Comparison of ENCODE assay signal across 8 mouse cellular contexts in the genomic region with DNA sequence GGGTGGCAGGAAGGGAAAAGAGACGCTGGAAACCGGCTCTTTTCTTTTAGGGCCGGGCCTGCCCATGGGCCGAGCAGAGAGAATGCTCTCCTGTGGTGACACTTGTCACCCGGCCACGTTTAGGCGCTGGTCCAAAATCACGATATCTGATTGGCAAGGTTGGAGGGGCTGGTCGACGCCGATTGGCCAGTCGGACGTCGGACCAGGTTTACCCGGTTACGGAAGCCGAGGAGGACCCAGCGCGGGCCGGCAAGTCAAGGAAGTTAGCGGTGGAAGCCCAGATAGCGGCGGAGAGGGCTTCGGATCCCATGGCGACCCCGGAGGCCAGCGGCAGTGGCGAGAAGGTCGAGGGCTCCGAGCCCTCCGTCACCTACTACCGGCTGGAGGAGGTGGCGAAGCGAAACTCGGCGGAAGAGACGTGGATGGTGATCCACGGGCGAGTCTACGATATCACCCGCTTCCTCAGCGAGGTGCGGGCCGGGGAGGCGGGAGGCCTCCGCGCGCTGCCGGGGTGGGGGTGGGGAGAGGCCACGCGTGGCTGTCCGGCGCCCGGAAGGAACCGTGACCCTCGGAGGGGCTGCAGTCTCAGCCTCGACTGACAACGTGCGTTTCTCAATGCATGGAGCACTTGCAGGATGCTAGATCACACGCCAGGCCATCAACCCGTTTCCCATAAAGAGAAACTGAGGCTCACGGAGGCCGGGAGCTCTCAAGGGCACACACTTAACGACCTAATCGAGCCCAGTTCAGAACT. TPM values are rescaled to one million over a fixed set of nuclear protein-coding genes. Genes with fewer than 3 reads are reported as not detected.
DNase-seq lines count a peak whose midpoint lies in the region; ATAC-seq and TF ChIP-seq lines count a peak whose summit lies in the region.

Cyb5b (plus strand) TSS at position 237 of the 754 bp plus-strand sequence.

- WGBS in forebrain, embryonic 14.5 days, result 1% methylated on average over 65 of the region's 65 CpGs
- under 1% methylated on average over 65 of the region's 65 CpGs for WGBS in neural tube, embryonic 15.5 days

- no peak for TF ChIP-seq EP300 in ES-Bruce4 (IDR thresholded peaks at IDR 0.05; ENCODE audit: insufficient read depth, low read depth, low read length)

- no peaks in the 10 kb centered on the region for H3K4me1 ChIP-seq in ES-Bruce4 (ENCODE audit: control insufficient read depth, insufficient read depth, low read length)
- H3K4me1 ChIP-seq in forebrain, embryonic 14.5 days (ENCODE audit: control insufficient read depth, insufficient read depth, low read length), result 0 out of 2 replicates have a peak, but pooled peaks cover 3% of the 10 kb centered on the region
- H3K4me1 ChIP-seq in neural tube, embryonic 15.5 days, result peaks cover 17% of the 10 kb centered on the region

- H3K9ac ChIP-seq in ES-Bruce4 (ENCODE audit: low read depth, poor library complexity, severe bottlenecking), result peak within 1 kb of the TSS; percentile 83
- H3K9ac ChIP-seq in forebrain, embryonic 14.5 days (ENCODE audit: low read length), result peak within 1 kb of the TSS; percentile 88
- H3K9ac ChIP-seq in neural tube, embryonic 15.5 days (replicated peaks), result peak within 1 kb of the TSS; percentile 86

- no peak for TF ChIP-seq CTCF in ES-Bruce4 (IDR thresholded peaks at IDR 0.05; ENCODE audit: low read depth, low read length)

- ATAC-seq in cerebellum, adult (ENCODE audit: insufficient number of reproducible peaks, low FRiP score, low TSS enrichment), result peak; percentile 93
- ATAC-seq in forebrain, embryonic 14.5 days, result peak; percentile 98
- peak; percentile 95 for ATAC-seq in neural tube, embryonic 15.5 days (ENCODE audit: low FRiP score)

- peaks cover 27% of the 10 kb centered on the region for H3K36me3 ChIP-seq in ES-Bruce4 (ENCODE audit: control insufficient read depth, insufficient read depth, low read length, poor library complexity, severe bottlenecking)
- peaks cover 18% of the 10 kb centered on the region for H3K36me3 ChIP-seq in forebrain, embryonic 14.5 days (ENCODE audit: control insufficient read depth, insufficient read depth, low read length)
- H3K36me3 ChIP-seq in neural tube, embryonic 15.5 days, result peaks cover 22% of the 10 kb centered on the region

- intact Hi-C loops in heart, postnatal 14 days (cut with DNase I), result no loop called here

- H3K4me3 ChIP-seq in ES-Bruce4 (ENCODE audit: low read depth, low read length), result peak within 1 kb of the TSS; percentile 89
- H3K4me3 ChIP-seq in forebrain, embryonic 14.5 days (ENCODE audit: low read depth, low read length), result peak within 1 kb of the TSS; percentile 85
- H3K4me3 ChIP-seq in neural tube, embryonic 15.5 days (replicated peaks), result peak within 1 kb of the TSS; percentile 93

- no peaks in the 10 kb centered on the region for H3K27me3 ChIP-seq in ES-Bruce4 (ENCODE audit: control insufficient read depth, insufficient read depth, low read length, poor library complexity, severe bottlenecking)
- no peaks in the 10 kb centered on the region for H3K27me3 ChIP-seq in forebrain, embryonic 14.5 days (replicated peaks; ENCODE audit: control insufficient read depth, insufficient read depth, low read length)
- no peaks in the 10 kb centered on the region for H3K27me3 ChIP-seq in neural tube, embryonic 15.5 days (replicated peaks)

- H3K4me2 ChIP-seq in forebrain, embryonic 14.5 days (ENCODE audit: low read length), result peak within 1 kb of the TSS; percentile 60
- H3K4me2 ChIP-seq in neural tube, embryonic 15.5 days, result peak within 1 kb of the TSS; percentile 82

- TF ChIP-seq POLR2A in ES-Bruce4 (IDR thresholded peaks at IDR 0.05; ENCODE audit: insufficient read depth, low read length), result no peak

- peak; percentile 96 for DNase-seq in forebrain, embryonic 14.5 days (ENCODE audit: low spot score)
- DNase-seq in heart, postnatal 14 days, result peak; percentile 91 to 97
- DNase-seq in layer of hippocampus, adult 11-12 months (ENCODE audit: low spot score), result peak; percentile 94
- DNase-seq in lung, adult 18-20 months, result peak; percentile 96 to 98
- peak; percentile 96 for DNase-seq in testis, postnatal 14 days (ENCODE audit: low spot score)

- no peaks in the 10 kb centered on the region for H3K9me3 ChIP-seq in ES-Bruce4 (replicated peaks; ENCODE audit: control insufficient read depth, insufficient read depth, low read length, poor library complexity, severe bottlenecking)
- no peaks in the 10 kb centered on the region for H3K9me3 ChIP-seq in forebrain, embryonic 14.5 days (replicated peaks; ENCODE audit: control insufficient read depth, low read length)
- H3K9me3 ChIP-seq in neural tube, embryonic 15.5 days (replicated peaks), result no peaks in the 10 kb centered on the region

- H3K27ac ChIP-seq in ES-Bruce4 (ENCODE audit: insufficient read depth, low read length), result peak within 1 kb of the TSS; percentile 55
- H3K27ac ChIP-seq in forebrain, embryonic 14.5 days (ENCODE audit: low read depth, low read length), result peak within 1 kb of the TSS; percentile 59
- H3K27ac ChIP-seq in neural tube, embryonic 15.5 days (replicated peaks), result peak within 1 kb of the TSS; percentile 87

RNA-seq across cellular contexts. Expression of gene Cyb5b, which starts in this region (rescaled TPM):
- 102 and 105 TPM in 2 replicates for polyA plus RNA-seq in ES-Bruce4 (2011; ENCODE audit: insufficient read depth, insufficient read length, low read depth, missing spikeins)
- polyA plus RNA-seq in forebrain, embryonic 14.5 days (2014; fragmentation: Nextera tagmentation; extraction: Ambion mirVana), result 108 and 118 TPM in 2 replicates
- 10 to 100 TPM; 35.0 to 39.5 TPM for total RNA-seq in heart, postnatal 14 days (2021)
- polyA plus RNA-seq in neural tube, embryonic 15.5 days (2015; fragmentation: Nextera tagmentation; extraction: Ambion mirVana), result 91.6 and 95.0 TPM in 2 replicates

Comparison
In these comparisons a context has a peak if more than half of its experiments do, and no peak if none do; other contexts are left out.
1. Peak in every context shown above with its lines: DNase-seq, ATAC-seq, H3K4me3 ChIP-seq and H3K27ac ChIP-seq.